Mouse (Mus musculus): ENCODE results near the gene Tmem98. TPM values are rescaled to one million over a fixed set of nuclear protein-coding genes. Genes with fewer than 3 reads are reported as not detected.

Gene Tmem98
- polyA plus RNA-seq, 1 experiment from 2014 or later, result 30.1 TPM

GRCm38 (mm10) chr11:80835841-80836240, 25.9 kb downstream of the Tmem98 start:
- no peak for ATAC-seq
- Histone ChIP-seq H3K9me3 (ENCODE audit: control insufficient read depth, low read length) (no peaks in the 10 kb centered on the region), H3K4me1 (replicated peaks; ENCODE audit: control insufficient read depth, insufficient read depth, low read length) (no peaks in the 10 kb centered on the region), H3K4me2 (ENCODE audit: low read length) (no peak overlapping the region), H3K27ac (ENCODE audit: low read length) (no peak overlapping the region), H3K4me3 (replicated peaks; ENCODE audit: low read length) (no peak overlapping the region), H3K36me3 (ENCODE audit: control insufficient read depth, insufficient read depth) (no peaks in the 10 kb centered on the region), H3K9ac (replicated peaks; ENCODE audit: low read depth, low read length) (no peak overlapping the region), H3K27me3 (replicated peaks; ENCODE audit: control insufficient read depth, insufficient read depth, low read length) (no peaks in the 10 kb centered on the region)
- 77% methylated on average over 4 of the region's 4 CpGs for WGBS

GRCm38 (mm10) chr11:80838724-80839123, 28.7 kb downstream of the Tmem98 start:
- Histone ChIP-seq H3K9ac (replicated peaks; ENCODE audit: low read depth, low read length) (no peak overlapping the region), H3K4me2 (ENCODE audit: low read length) (no peak overlapping the region), H3K9me3 (ENCODE audit: control insufficient read depth, low read length) (no peaks in the 10 kb centered on the region), H3K27me3 (replicated peaks; ENCODE audit: control insufficient read depth, insufficient read depth, low read length) (no peaks in the 10 kb centered on the region), H3K27ac (ENCODE audit: low read length) (no peak overlapping the region), H3K36me3 (ENCODE audit: control insufficient read depth, insufficient read depth) (no peaks in the 10 kb centered on the region), H3K4me1 (replicated peaks; ENCODE audit: control insufficient read depth, insufficient read depth, low read length) (no peaks in the 10 kb centered on the region), H3K4me3 (replicated peaks; ENCODE audit: low read length) (no peak overlapping the region)
- no peak for ATAC-seq
- 66% methylated on average over 1 of the region's 1 CpGs for WGBS

GRCm38 (mm10) chr11:80843435-80843834, 33.5 kb downstream of the Tmem98 start:
- no peaks in the 10 kb centered on the region for H3K9me3 ChIP-seq (ENCODE audit: control insufficient read depth, low read length)
- WGBS, result 79% methylated on average over 2 of the region's 2 CpGs
- no peaks in the 10 kb centered on the region for H3K4me1 ChIP-seq (replicated peaks; ENCODE audit: control insufficient read depth, insufficient read depth, low read length)
- no peak overlapping the region for H3K4me2 ChIP-seq (ENCODE audit: low read length)
- ATAC-seq, result no peak
- no peaks in the 10 kb centered on the region for H3K36me3 ChIP-seq (ENCODE audit: control insufficient read depth, insufficient read depth)
- no peak overlapping the region for H3K4me3 ChIP-seq (replicated peaks; ENCODE audit: low read length)
- H3K9ac ChIP-seq (replicated peaks; ENCODE audit: low read depth, low read length), result no peak overlapping the region
- H3K27me3 ChIP-seq (replicated peaks; ENCODE audit: control insufficient read depth, insufficient read depth, low read length), result peaks cover 11% of the 10 kb centered on the region; the same call in 1 of the 2 replicates
- no peak overlapping the region for H3K27ac ChIP-seq (ENCODE audit: low read length)

- Histone ChIP-seq H3K4me1 (replicated peaks; ENCODE audit: control insufficient read depth, insufficient read depth, low read length) (no peaks in the 10 kb centered on the region), H3K36me3 (ENCODE audit: control insufficient read depth, insufficient read depth) (no peaks in the 10 kb centered on the region), H3K9ac (replicated peaks; ENCODE audit: low read depth, low read length) (no peak overlapping the region), H3K9me3 (ENCODE audit: control insufficient read depth, low read length) (no peaks in the 10 kb centered on the region), H3K4me3 (replicated peaks; ENCODE audit: low read length) (no peak overlapping the region), H3K27me3 (replicated peaks; ENCODE audit: control insufficient read depth, insufficient read depth, low read length) (peaks cover 11% of the 10 kb centered on the region; the same call in 1 of the 2 replicates), H3K4me2 (ENCODE audit: low read length) (no peak overlapping the region), H3K27ac (ENCODE audit: low read length) (no peak overlapping the region)
- WGBS, result 19% methylated on average over 7 of the region's 7 CpGs
- ATAC-seq, result no peak
These were observed 35.5 kb downstream of the Tmem98 start for GRCm38 (mm10) chr11:80845486-80845885.

GRCm38 (mm10) chr11:80846115-80846514, 36.1 kb downstream of the Tmem98 start:
- 52% methylated on average over 3 of the region's 3 CpGs for WGBS
- peaks cover 11% of the 10 kb centered on the region; the same call in 1 of the 2 replicates for H3K27me3 ChIP-seq (replicated peaks; ENCODE audit: control insufficient read depth, insufficient read depth, low read length)
- no peak for ATAC-seq
- no peak overlapping the region for H3K4me2 ChIP-seq (ENCODE audit: low read length)
- no peak overlapping the region for H3K4me3 ChIP-seq (replicated peaks; ENCODE audit: low read length)
- no peaks in the 10 kb centered on the region for H3K9me3 ChIP-seq (ENCODE audit: control insufficient read depth, low read length)
- H3K4me1 ChIP-seq (replicated peaks; ENCODE audit: control insufficient read depth, insufficient read depth, low read length), result no peaks in the 10 kb centered on the region
- no peak overlapping the region for H3K9ac ChIP-seq (replicated peaks; ENCODE audit: low read depth, low read length)
- H3K27ac ChIP-seq (ENCODE audit: low read length), result no peak overlapping the region
- H3K36me3 ChIP-seq (ENCODE audit: control insufficient read depth, insufficient read depth), result no peaks in the 10 kb centered on the region

- Histone ChIP-seq H3K4me3 (replicated peaks; ENCODE audit: low read length) (no peak overlapping the region), H3K27ac (ENCODE audit: low read length) (no peak overlapping the region), H3K9me3 (ENCODE audit: control insufficient read depth, low read length) (no peaks in the 10 kb centered on the region), H3K36me3 (ENCODE audit: control insufficient read depth, insufficient read depth) (no peaks in the 10 kb centered on the region), H3K9ac (replicated peaks; ENCODE audit: low read depth, low read length) (no peak overlapping the region), H3K27me3 (replicated peaks; ENCODE audit: control insufficient read depth, insufficient read depth, low read length) (peaks cover 11% of the 10 kb centered on the region; the same call in 1 of the 2 replicates), H3K4me1 (replicated peaks; ENCODE audit: control insufficient read depth, insufficient read depth, low read length) (0 out of 2 replicates have a peak, but pooled peaks cover 3% of the 10 kb centered on the region), H3K4me2 (ENCODE audit: low read length) (no peak overlapping the region)
- ATAC-seq, result no peak
- WGBS, result 58% methylated on average over 5 of the region's 5 CpGs
These were observed 38.2 kb downstream of the Tmem98 start for GRCm38 (mm10) chr11:80848131-80848530.

- H3K9me3 ChIP-seq (ENCODE audit: control insufficient read depth, low read length), result no peaks in the 10 kb centered on the region
- no peak overlapping the region for H3K9ac ChIP-seq (replicated peaks; ENCODE audit: low read depth, low read length)
- no peak overlapping the region for H3K4me3 ChIP-seq (replicated peaks; ENCODE audit: low read length)
- H3K4me1 ChIP-seq (replicated peaks; ENCODE audit: control insufficient read depth, insufficient read depth, low read length), result 0 out of 2 replicates have a peak, but pooled peaks cover 3% of the 10 kb centered on the region
- peaks cover 6% of the 10 kb centered on the region; the same call in 1 of the 2 replicates for H3K27me3 ChIP-seq (replicated peaks; ENCODE audit: control insufficient read depth, insufficient read depth, low read length)
- H3K36me3 ChIP-seq (ENCODE audit: control insufficient read depth, insufficient read depth), result no peaks in the 10 kb centered on the region
- H3K27ac ChIP-seq (ENCODE audit: low read length), result no peak overlapping the region
- whole genome bisulfite sequencing, result 43% methylated on average over 5 of the region's 5 CpGs
- ATAC-seq, result no peak
- H3K4me2 ChIP-seq (ENCODE audit: low read length), result no peak overlapping the region
These were observed 41.9 kb downstream of the Tmem98 start for GRCm38 (mm10) chr11:80851859-80852258.

- Histone ChIP-seq H3K4me1 (replicated peaks; ENCODE audit: control insufficient read depth, insufficient read depth, low read length) (0 out of 2 replicates have a peak, but pooled peaks cover 3% of the 10 kb centered on the region), H3K4me3 (replicated peaks; ENCODE audit: low read length) (no peak overlapping the region), H3K4me2 (ENCODE audit: low read length) (no peak overlapping the region), H3K27ac (ENCODE audit: low read length) (no peak overlapping the region), H3K36me3 (ENCODE audit: control insufficient read depth, insufficient read depth) (no peaks in the 10 kb centered on the region), H3K9me3 (ENCODE audit: control insufficient read depth, low read length) (no peaks in the 10 kb centered on the region), H3K9ac (replicated peaks; ENCODE audit: low read depth, low read length) (no peak overlapping the region), H3K27me3 (replicated peaks; ENCODE audit: control insufficient read depth, insufficient read depth, low read length) (no peaks in the 10 kb centered on the region)
- no peak for ATAC-seq
- WGBS, result 28% methylated on average over 3 of the region's 3 CpGs
These were observed 43.0 kb downstream of the Tmem98 start for GRCm38 (mm10) chr11:80853014-80853413.

GRCm38 (mm10) chr11:80854430-80854829, 44.5 kb downstream of the Tmem98 start:
- 89% methylated on average over 11 of the region's 11 CpGs for WGBS
- Histone ChIP-seq H3K9ac (replicated peaks; ENCODE audit: low read depth, low read length) (no peak overlapping the region), H3K9me3 (ENCODE audit: control insufficient read depth, low read length) (no peaks in the 10 kb centered on the region), H3K4me2 (ENCODE audit: low read length) (no peak overlapping the region), H3K27ac (ENCODE audit: low read length) (no peak overlapping the region), H3K4me1 (replicated peaks; ENCODE audit: control insufficient read depth, insufficient read depth, low read length) (0 out of 2 replicates have a peak, but pooled peaks cover 3% of the 10 kb centered on the region), H3K4me3 (replicated peaks; ENCODE audit: low read length) (no peak overlapping the region), H3K27me3 (replicated peaks; ENCODE audit: control insufficient read depth, insufficient read depth, low read length) (no peaks in the 10 kb centered on the region), H3K36me3 (ENCODE audit: control insufficient read depth, insufficient read depth) (no peaks in the 10 kb centered on the region)
- no peak for ATAC-seq

- no peak for ATAC-seq
- no peak overlapping the region for H3K4me3 ChIP-seq (replicated peaks; ENCODE audit: low read length)
- H3K36me3 ChIP-seq (ENCODE audit: control insufficient read depth, insufficient read depth), result no peaks in the 10 kb centered on the region
- H3K4me1 ChIP-seq (replicated peaks; ENCODE audit: control insufficient read depth, insufficient read depth, low read length), result 0 out of 2 replicates have a peak, but pooled peaks cover 3% of the 10 kb centered on the region
- 73% methylated on average over 7 of the region's 7 CpGs for WGBS
- no peaks in the 10 kb centered on the region for H3K27me3 ChIP-seq (replicated peaks; ENCODE audit: control insufficient read depth, insufficient read depth, low read length)
- no peaks in the 10 kb centered on the region for H3K9me3 ChIP-seq (ENCODE audit: control insufficient read depth, low read length)
- H3K27ac ChIP-seq (ENCODE audit: low read length), result no peak overlapping the region
- no peak overlapping the region for H3K9ac ChIP-seq (replicated peaks; ENCODE audit: low read depth, low read length)
- H3K4me2 ChIP-seq (ENCODE audit: low read length), result no peak overlapping the region
These were observed 44.9 kb downstream of the Tmem98 start for GRCm38 (mm10) chr11:80854908-80855307.
